Mouse (Mus musculus) olfactory bulb, adult 2 months (tissue): Measurements from ENCODE around the gene 4930480E11Rik.

Experiments
- CTCF ChIP-seq: fragments of 200-500 bp; IDR thresholded peaks from 2 replicates; pipeline ENCODE4 v1.5.1; 2012; ENCODE audit warnings: low read depth, mild to moderate bottlenecking, low read length, moderate library complexity; ENCODE audit not compliant: insufficient read depth
- POLR2A ChIP-seq: fragments of 200-500 bp; IDR thresholded peaks from 2 replicates; pipeline ENCODE4 v1.6.1; 2012; ENCODE audit warnings: mild to moderate bottlenecking, low read depth, low read length, moderate library complexity; ENCODE audit not compliant: insufficient read depth

GRCm38 (mm10) chrX:78369343-78369742 is at the start of gene 4930480E11Rik:
- TF ChIP-seq POLR2A (no peak), CTCF (no peak)
